Mouse (Mus musculus): ENCODE measurements around the gene Hapln2.

- no peak for TF ChIP-seq EP300 (IDR thresholded peaks at IDR 0.05; ENCODE audit: low read depth)
- TF ChIP-seq CTCF (IDR thresholded peaks at IDR 0.05; ENCODE audit: low read depth), result no peak
These were observed 44.4 kb downstream of the Hapln2 start for GRCm38 (mm10) chr3:87982836-87983601.
